Mouse (Mus musculus): Measurements from ENCODE around the gene Eif2ak3. TPM values are rescaled to one million over a fixed set of nuclear protein-coding genes. Genes with fewer than 3 reads are reported as not detected.

The Eif2ak3 gene
- polyA plus RNA-seq, 1 experiment from 2014 or later: 12.6 TPM

DNA sequence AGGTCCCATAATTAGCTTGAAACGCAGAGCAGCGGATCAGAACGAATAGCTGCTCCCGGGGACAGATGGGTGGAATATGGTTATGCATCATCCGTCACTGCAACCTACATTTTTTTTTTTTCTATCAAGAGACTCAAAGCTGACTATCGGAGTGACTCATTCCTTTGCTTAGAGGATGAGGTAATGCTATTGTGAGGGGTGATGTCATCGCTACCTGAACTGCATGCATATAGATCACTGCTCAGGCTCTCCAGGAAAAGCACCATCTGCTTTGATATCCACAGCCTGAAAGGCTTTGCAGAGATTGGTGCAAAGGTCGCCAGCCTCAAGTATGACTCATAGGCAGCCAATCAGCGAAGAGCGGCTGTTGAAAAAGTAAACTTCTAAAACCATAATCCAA lies 27.8 kb downstream of the Eif2ak3 start:
- H3K27ac ChIP-seq: peak overlapping the region; percentile 27; the same call in 1 of the 2 replicates
- H3K9me3 ChIP-seq (replicated peaks): no peaks in the 10 kb centered on the region
- no peak overlapping the region for H3K9ac ChIP-seq
- H3K4me3 ChIP-seq: no peak overlapping the region
- H3K36me3 ChIP-seq (ENCODE audit: poor library complexity, severe bottlenecking): no peaks in the 10 kb centered on the region
- peaks cover 25% of the 10 kb centered on the region for H3K4me1 ChIP-seq
- peak overlapping the region; percentile 25 for H3K4me2 ChIP-seq
- no peaks in the 10 kb centered on the region for H3K27me3 ChIP-seq
- WGBS: 42% methylated on average over 10 of the region's 10 CpGs
- ATAC-seq: peak; percentile 89

DNA sequence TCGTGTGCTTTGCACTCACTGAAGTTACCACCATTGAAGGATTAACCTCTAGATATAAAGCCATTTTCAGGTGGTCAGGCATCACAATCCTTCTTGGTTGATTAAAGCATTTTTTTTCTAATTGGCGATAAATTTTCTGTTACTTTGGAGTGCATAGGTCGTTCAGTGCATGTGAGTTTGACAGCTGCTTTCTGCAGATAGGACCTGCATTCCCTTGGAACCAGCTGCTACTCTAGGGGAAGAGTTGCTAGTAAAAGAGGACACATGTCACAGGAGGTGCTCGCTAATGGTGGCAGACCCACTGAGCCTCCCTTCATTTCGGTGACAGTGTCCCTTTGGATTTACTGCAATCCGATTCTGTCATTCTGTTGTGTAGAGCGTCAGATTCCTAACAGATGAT lies 28.3 kb downstream of the Eif2ak3 start:
- peak; percentile 36; the same call in 1 of the 2 replicates for ATAC-seq
- Histone ChIP-seq H3K9ac (no peak overlapping the region), H3K9me3 (replicated peaks) (no peaks in the 10 kb centered on the region), H3K27ac (peak overlapping the region; percentile 40; the same call in 1 of the 2 replicates), H3K36me3 (ENCODE audit: poor library complexity, severe bottlenecking) (no peaks in the 10 kb centered on the region), H3K4me3 (no peak overlapping the region), H3K4me2 (no peak overlapping the region), H3K27me3 (no peaks in the 10 kb centered on the region), H3K4me1 (peaks cover 26% of the 10 kb centered on the region)
- 63% methylated on average over 7 of the region's 7 CpGs for WGBS

DNA sequence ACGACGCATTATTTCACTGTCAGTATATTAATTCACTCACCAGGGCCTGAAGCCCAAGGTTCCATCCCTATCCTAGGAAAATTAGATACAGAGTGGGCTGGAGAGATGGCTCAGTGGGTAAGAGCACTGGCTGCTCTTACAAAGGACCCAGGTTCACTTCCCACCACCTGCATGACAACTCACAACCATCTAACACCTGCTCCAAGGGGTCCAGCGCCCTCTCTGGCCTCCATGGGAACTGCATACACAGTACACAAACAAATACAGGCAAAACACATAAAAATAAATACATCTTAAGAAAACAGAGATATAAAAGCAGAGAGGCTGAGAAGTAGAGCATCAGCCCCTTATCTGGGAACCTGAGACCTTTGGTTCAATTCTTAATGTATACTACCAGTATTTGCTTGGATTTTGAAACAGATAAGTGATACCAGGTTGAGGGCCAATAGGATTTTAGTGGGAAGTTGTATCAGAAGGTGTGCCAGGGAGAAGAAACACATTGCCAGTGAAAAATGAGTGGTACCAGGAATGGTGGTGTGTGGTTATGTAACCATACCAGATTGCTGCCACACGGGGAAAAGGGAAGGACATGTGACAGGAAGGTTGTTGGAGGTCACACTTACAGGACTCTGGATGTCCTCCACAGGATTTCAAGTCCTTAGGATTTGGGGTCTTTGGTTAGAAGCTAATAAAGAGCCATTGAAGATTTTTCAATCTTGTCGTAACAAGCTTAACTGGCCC lies 29.9 kb downstream of the Eif2ak3 start:
- peaks cover 8% of the 10 kb centered on the region; the same call in 1 of the 2 replicates for H3K36me3 ChIP-seq (ENCODE audit: poor library complexity, severe bottlenecking)
- ATAC-seq: no peak
- H3K27ac ChIP-seq: no peak overlapping the region; the same call in 1 of the 2 replicates
- peaks cover 31% of the 10 kb centered on the region for H3K4me1 ChIP-seq
- no peak overlapping the region for H3K4me2 ChIP-seq
- H3K27me3 ChIP-seq: no peaks in the 10 kb centered on the region
- WGBS: 78% methylated on average over 5 of the region's 5 CpGs
- H3K4me3 ChIP-seq: no peak overlapping the region
- H3K9me3 ChIP-seq (replicated peaks): no peaks in the 10 kb centered on the region
- H3K9ac ChIP-seq: no peak overlapping the region

DNA sequence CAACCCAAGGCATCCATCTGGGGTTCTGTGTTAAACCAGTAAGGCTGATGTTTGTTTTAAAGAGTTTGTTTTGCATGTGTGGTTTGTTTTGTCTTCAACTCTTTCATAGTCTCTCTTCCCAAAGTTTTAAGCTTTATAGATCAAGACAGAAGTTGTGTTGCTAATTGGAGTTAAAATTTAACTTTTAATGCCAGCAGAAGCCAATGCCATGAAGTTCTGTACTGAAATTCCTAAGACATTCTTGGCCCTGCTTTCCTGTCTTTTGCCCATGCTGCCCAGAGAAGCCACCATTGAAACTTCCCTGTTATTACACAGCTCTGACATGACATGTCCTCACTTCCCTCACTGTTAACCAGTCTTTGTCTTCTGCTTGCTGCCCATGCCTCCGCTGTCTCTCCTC lies 30.7 kb downstream of the Eif2ak3 start:
- Histone ChIP-seq H3K27me3 (no peaks in the 10 kb centered on the region), H3K4me1 (peaks cover 31% of the 10 kb centered on the region), H3K4me3 (no peak overlapping the region), H3K9me3 (replicated peaks) (no peaks in the 10 kb centered on the region), H3K36me3 (ENCODE audit: poor library complexity, severe bottlenecking) (peaks cover 16% of the 10 kb centered on the region; the same call in 1 of the 2 replicates), H3K27ac (no peak overlapping the region), H3K4me2 (no peak overlapping the region), H3K9ac (no peak overlapping the region)
- ATAC-seq: no peak
- 95% methylated on average over 1 of the region's 1 CpGs for WGBS

DNA sequence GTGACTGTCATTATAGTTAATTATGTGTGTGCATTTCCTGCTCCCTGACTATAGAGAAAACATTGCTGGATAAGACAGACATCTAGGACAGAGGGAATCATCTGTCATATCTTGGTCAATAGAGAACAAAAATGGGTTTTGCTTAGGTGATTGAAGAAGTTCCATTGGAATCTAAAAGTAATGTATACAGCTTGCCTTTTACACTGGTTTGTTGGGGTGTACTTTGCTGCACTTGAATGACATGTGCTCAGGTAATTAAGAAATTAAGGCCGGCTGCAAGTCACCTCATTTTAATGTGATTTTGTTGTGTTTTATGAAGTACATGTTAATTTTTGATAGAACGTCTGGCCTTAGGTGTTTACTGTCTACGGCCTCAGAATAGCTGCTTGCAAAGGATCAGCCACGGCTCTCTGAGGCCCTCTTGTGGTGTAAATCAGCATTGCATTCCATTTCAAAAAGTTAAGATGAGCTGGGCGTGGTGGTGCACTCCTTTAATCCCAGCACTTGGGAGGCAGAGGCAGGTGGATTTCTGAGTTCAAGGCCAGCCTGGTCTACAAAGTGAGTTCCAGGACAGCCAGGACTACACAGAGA lies 36.5 kb downstream of the Eif2ak3 start:
- Histone ChIP-seq H3K9me3 (replicated peaks) (no peaks in the 10 kb centered on the region), H3K27me3 (no peaks in the 10 kb centered on the region), H3K4me3 (no peak overlapping the region), H3K4me1 (peaks cover 10% of the 10 kb centered on the region), H3K36me3 (ENCODE audit: poor library complexity, severe bottlenecking) (peaks cover 42% of the 10 kb centered on the region), H3K9ac (no peak overlapping the region), H3K4me2 (no peak overlapping the region), H3K27ac (no peak overlapping the region)
- peak; percentile 55 for ATAC-seq
- WGBS: 14% methylated on average over 5 of the region's 5 CpGs

DNA sequence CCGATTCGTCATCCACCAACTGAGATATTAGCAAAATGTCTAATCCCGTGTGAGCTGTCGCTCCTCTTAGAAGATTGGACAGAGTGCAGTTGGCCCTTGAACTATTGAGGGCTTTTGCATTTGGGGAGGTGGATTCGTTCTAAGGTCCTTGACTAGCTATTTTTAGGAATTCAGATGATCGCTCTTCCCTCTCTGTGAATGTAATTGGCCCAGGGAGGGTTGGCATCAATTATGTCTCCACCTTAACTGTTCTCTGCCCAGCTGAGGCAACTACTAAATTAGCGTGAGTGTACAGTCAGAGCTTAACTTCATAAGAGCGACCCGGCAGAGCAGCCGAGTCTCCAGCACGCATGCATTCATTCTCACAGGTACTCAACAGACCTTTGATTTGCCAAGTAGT lies 43.7 kb downstream of the Eif2ak3 start:
- Histone ChIP-seq H3K27ac (no peak overlapping the region), H3K4me2 (no peak overlapping the region), H3K4me1 (no peaks in the 10 kb centered on the region), H3K27me3 (no peaks in the 10 kb centered on the region), H3K4me3 (no peak overlapping the region), H3K9ac (no peak overlapping the region), H3K9me3 (replicated peaks) (no peaks in the 10 kb centered on the region), H3K36me3 (ENCODE audit: poor library complexity, severe bottlenecking) (peaks cover 88% of the 10 kb centered on the region)
- 90% methylated on average over 11 of the region's 11 CpGs for WGBS
- ATAC-seq: no peak

DNA sequence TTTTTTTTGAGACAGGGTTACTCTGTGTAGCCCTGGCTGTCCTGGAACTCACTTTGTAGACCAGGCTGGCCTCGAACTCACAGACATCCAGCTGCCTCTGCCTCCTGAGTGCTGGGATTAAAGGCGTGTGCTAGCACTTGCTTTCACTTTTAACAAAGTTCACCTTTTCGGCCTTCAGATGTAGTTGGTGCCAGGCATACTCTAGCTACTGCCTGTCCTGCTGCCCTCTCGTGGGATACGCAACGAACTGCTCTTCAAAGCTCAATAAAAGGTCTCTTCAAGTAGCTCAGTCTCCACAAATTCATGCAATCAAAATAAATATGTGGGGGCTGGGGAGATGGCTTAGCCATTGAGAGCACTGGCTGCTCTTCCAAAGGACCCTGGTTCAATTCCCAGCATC lies 53.9 kb downstream of the Eif2ak3 start:
- Histone ChIP-seq H3K36me3 (ENCODE audit: poor library complexity, severe bottlenecking) (peaks cover 67% of the 10 kb centered on the region), H3K27me3 (no peaks in the 10 kb centered on the region), H3K9me3 (replicated peaks) (no peaks in the 10 kb centered on the region), H3K4me2 (no peak overlapping the region), H3K4me3 (no peak overlapping the region), H3K9ac (no peak overlapping the region), H3K27ac (no peak overlapping the region), H3K4me1 (peaks cover 13% of the 10 kb centered on the region)
- WGBS: 77% methylated on average over 6 of the region's 6 CpGs
- no peak for ATAC-seq

DNA sequence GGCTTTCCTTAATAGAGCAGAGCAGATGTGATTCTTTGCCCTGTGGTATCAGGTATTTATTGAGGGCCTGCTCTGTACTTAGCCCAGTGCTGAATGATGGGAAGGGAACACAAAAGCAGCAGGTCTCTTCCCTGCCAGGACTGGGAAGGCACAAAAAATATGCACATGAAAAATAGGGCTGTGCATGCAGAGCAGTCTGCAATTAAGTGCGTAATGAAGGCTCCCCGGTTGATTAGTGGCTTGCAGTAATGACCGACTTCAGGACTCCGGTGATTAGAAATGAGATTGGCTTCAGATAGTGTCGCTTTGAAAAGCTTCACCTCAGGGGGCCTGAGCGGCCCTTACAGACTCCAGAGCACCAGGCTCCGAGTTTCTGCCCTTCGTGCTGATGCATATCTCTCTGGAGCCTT lies 55.3 kb downstream of the Eif2ak3 start:
- Histone ChIP-seq H3K4me1 (peaks cover 13% of the 10 kb centered on the region), H3K4me3 (no peak overlapping the region), H3K9me3 (replicated peaks) (no peaks in the 10 kb centered on the region), H3K27ac (peak overlapping the region; percentile 44), H3K9ac (no peak overlapping the region), H3K27me3 (no peaks in the 10 kb centered on the region), H3K4me2 (no peak overlapping the region; the same call in 1 of the 2 replicates), H3K36me3 (ENCODE audit: poor library complexity, severe bottlenecking) (peaks cover 63% of the 10 kb centered on the region)
- WGBS: 5% methylated on average over 8 of the region's 8 CpGs
- peak; percentile 81 for ATAC-seq

DNA sequence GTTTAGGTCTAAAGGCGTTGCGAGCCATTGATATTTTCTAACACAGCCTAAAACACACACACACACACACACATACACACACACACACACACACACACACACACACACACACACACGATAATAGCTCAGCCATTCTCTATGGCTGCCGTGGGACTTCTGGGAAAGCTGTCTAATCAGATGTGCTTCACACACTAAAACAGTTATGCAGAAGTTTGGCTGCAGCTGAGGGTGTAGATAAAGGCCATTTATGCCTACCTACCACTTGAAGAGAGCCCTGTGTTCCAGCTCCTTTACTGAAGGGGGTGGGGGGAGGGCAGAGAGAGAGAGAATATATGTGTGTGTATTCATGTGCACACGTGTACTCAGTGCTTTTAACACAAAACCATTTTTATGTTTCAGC lies 59.4 kb downstream of the Eif2ak3 start:
- ATAC-seq: no peak
- H3K9me3 ChIP-seq (replicated peaks): no peaks in the 10 kb centered on the region
- peaks cover 50% of the 10 kb centered on the region for H3K36me3 ChIP-seq (ENCODE audit: poor library complexity, severe bottlenecking)
- WGBS: 89% methylated on average over 5 of the region's 5 CpGs
- H3K27me3 ChIP-seq: no peaks in the 10 kb centered on the region
- no peak overlapping the region for H3K4me2 ChIP-seq
- peaks cover 13% of the 10 kb centered on the region for H3K4me1 ChIP-seq
- H3K9ac ChIP-seq: no peak overlapping the region
- H3K27ac ChIP-seq: no peak overlapping the region
- no peak overlapping the region for H3K4me3 ChIP-seq

DNA sequence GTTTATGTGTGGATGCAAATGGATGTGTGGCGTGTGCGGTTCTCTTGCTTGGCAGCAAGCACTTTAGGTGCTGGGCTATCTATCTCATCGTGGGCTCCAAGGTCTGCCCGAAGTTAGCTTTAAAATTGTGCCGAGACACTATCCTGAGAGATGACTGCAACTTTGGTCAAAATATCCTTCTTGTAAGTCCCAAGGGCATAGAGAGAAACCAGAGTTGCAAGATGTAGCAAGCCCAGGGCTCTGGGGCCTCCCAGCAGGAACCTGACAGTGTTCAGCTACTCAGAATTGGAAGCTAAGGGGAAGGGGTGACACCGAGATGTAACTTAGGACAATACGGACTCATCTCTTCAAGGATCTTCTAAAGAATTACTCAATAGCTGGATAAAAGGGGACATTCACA lies 65.3 kb downstream of the Eif2ak3 start:
- Histone ChIP-seq H3K4me3 (no peak overlapping the region), H3K27me3 (0 out of 2 replicates have a peak, but pooled peaks cover 7% of the 10 kb centered on the region), H3K4me2 (no peak overlapping the region), H3K27ac (no peak overlapping the region), H3K9me3 (replicated peaks) (no peaks in the 10 kb centered on the region), H3K9ac (no peak overlapping the region), H3K36me3 (ENCODE audit: poor library complexity, severe bottlenecking) (peaks cover 21% of the 10 kb centered on the region), H3K4me1 (peaks cover 6% of the 10 kb centered on the region; the same call in 1 of the 2 replicates)
- ATAC-seq: no peak
- 95% methylated on average over 7 of the region's 7 CpGs for WGBS

DNA sequence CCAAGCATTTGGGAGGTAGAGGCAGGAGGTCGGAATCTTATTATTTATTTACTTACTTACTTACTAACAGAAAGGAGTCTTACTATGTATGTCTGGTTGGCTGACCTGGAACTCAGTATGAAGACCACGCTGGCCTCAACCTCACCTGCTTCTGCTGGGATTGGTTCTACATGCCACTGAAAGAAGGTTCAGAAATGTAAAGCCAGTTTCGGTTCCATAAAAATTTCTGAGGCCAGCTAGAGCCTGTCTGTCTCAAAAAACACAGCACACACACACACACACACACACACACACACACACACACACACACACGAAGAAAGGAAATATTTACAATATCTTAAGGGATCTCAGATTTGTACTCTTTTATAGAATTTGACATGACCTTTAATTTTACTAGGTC lies 66.0 kb downstream of the Eif2ak3 start:
- H3K4me1 ChIP-seq: peaks cover 6% of the 10 kb centered on the region; the same call in 1 of the 2 replicates
- no peaks in the 10 kb centered on the region for H3K9me3 ChIP-seq (replicated peaks)
- 78% methylated on average over 4 of the region's 4 CpGs for WGBS
- ATAC-seq: no peak
- H3K4me2 ChIP-seq: no peak overlapping the region
- no peak overlapping the region for H3K27ac ChIP-seq
- H3K36me3 ChIP-seq (ENCODE audit: poor library complexity, severe bottlenecking): peaks cover 19% of the 10 kb centered on the region
- H3K27me3 ChIP-seq: 0 out of 2 replicates have a peak, but pooled peaks cover 7% of the 10 kb centered on the region
- H3K4me3 ChIP-seq: no peak overlapping the region
- H3K9ac ChIP-seq: no peak overlapping the region

DNA sequence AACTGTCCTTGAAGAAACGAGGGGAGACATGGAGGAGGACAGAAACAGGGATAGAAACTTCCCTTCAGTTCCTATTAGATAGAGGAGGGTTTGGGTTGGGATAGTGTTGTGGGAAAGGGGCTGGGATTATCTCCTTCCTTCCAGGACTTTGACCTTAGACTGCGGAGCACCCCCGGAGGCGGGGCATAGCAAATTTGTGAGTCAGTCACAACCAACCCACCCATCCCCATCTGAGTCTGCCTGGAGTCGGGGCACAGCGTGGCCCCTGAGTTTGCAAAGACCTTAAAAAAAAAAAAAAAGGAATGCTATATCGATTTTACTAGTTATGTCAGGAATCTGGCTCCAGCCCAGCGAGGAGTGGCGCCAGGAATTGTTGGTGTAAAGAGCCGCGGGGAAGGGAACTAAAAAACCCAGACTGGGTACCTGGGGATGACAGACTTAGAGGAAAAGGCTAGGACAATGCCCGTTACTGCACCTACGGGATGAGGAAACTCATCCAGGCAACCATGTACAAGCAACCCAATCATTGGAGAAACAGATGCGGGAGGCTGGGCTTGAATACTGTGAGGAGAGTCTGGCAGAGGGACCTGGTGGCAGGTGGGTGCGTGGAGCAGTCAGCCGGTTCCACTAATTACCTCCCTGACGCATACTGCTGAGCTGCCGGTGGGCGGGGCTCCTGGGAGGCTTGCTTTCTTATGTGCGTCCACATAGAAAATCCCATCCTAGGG lies 67.5 kb downstream of the Eif2ak3 start:
- H3K4me1 ChIP-seq: peaks cover 6% of the 10 kb centered on the region; the same call in 1 of the 2 replicates
- no peaks in the 10 kb centered on the region for H3K9me3 ChIP-seq (replicated peaks)
- peaks cover 3% of the 10 kb centered on the region; the same call in 1 of the 2 replicates for H3K36me3 ChIP-seq (ENCODE audit: poor library complexity, severe bottlenecking)
- WGBS: 11% methylated on average over 20 of the region's 20 CpGs
- ATAC-seq: peak; percentile 82
- H3K4me3 ChIP-seq: peak overlapping the region; percentile 5; the same call in 1 of the 2 replicates
- H3K27me3 ChIP-seq: 0 out of 2 replicates have a peak, but pooled peaks cover 7% of the 10 kb centered on the region
- H3K4me2 ChIP-seq: peak overlapping the region; percentile 46
- no peak overlapping the region for H3K9ac ChIP-seq
- H3K27ac ChIP-seq: no peak overlapping the region
